Mouse (Mus musculus) gastrocnemius, postnatal 14 days (tissue): Measurements from ENCODE around the gene Gm4981. TPM values are rescaled to one million over a fixed set of nuclear protein-coding genes. Genes with fewer than 3 reads are reported as not detected.

ENCODE experiments used
- total RNA-seq, 2 experiments: library from RNA; stranded (reverse); gene quantifications; 2 replicates each; pipeline ENCODE4 v1.2.3; 2021

Gm4981 gene
- total RNA-seq, 2 experiments from 2014 or later: not detected

Other genes with a start within 250 kb of the Gm4981 start
- gene AW822073, start 11.8 kb downstream of the Gm4981 start, total RNA-seq: not detected
- not detected for gene Duxf3, start 4.0 kb downstream of the Gm4981 start, total RNA-seq
- gene Gcc2, start 18.8 kb upstream of the Gm4981 start, total RNA-seq: 10 to 100 TPM; 13.9 to 14.3 TPM
- 10 to 100 TPM; 48.4 to 70.7 TPM for gene Lims1, start 86.8 kb upstream of the Gm4981 start, total RNA-seq
- gene Ranbp2, start 210.2 kb upstream of the Gm4981 start, total RNA-seq: 10 to 100 TPM; 45.3 to 45.6 TPM